Mouse (Mus musculus) cortical plate, adult 2 months (tissue): ENCODE results near the gene Cyp27a1.

Experiments used
- CTCF ChIP-seq: fragments of 200-500 bp; IDR thresholded peaks from 2 replicates; pipeline ENCODE4 v1.5.1; 2011; ENCODE audit warnings: mild to moderate bottlenecking, control low read depth, low read length; ENCODE audit not compliant: insufficient read depth; ENCODE audit errors: extremely low read depth
- POLR2A ChIP-seq: fragments of 200-500 bp; IDR thresholded peaks from 2 replicates; pipeline ENCODE4 v1.6.1; 2011; ENCODE audit warnings: mild to moderate bottlenecking, low read length, control low read depth; ENCODE audit not compliant: insufficient read depth; ENCODE audit errors: extremely low read depth

GRCm38 (mm10) chr1:74771845-74771930, 58.3 kb downstream of the Cyp27a1 start, which contains the start of gene Wnt6:
- TF ChIP-seq CTCF = no peak
- TF ChIP-seq POLR2A = no peak
